Mouse (Mus musculus): ENCODE results near the gene Derl2. TPM values are rescaled to one million over a fixed set of nuclear protein-coding genes. Genes with fewer than 3 reads are reported as not detected.

Gene Derl2
- polyA plus RNA-seq, 1 experiment from 2014 or later = 51.6 TPM

DNA sequence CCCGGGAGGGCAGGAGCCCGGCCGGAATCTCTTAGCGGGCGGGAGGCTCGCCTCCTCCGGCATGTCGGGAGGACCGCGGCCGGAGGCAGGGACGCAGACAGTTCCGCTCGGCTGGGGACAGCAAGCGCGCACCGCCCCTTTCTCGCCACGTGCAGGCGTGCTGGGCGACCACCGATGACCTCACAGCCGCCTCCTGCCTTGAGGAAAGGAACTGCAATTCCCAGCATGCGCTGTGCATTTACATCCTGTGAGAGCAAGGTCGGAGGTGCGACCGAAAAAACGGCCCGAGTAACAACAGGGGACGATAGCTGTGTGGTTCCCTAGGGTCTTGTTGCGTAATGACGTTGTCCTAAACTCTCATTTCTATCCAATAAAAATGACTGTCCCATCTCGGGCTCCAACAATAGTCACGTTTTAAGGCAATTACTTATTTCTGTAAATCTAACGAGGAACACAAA, 15.3 kb downstream of the Derl2 start, which contains the start of gene Dhx33:
Dhx33 (minus strand) TSS at position 122 of the 458 bp plus-strand sequence.
- Histone ChIP-seq H3K4me2 (peak within 1 kb of the TSS; percentile 94), H3K27ac (ENCODE audit: low read depth, low read length) (peak within 1 kb of the TSS; percentile 74), H3K27me3 (replicated peaks; ENCODE audit: control insufficient read depth, insufficient read depth, low read length) (no peaks in the 10 kb centered on the region), H3K36me3 (ENCODE audit: control insufficient read depth, insufficient read depth, low read length) (peaks cover 7% of the 10 kb centered on the region), H3K9me3 (ENCODE audit: control insufficient read depth, low read length) (no peaks in the 10 kb centered on the region), H3K4me3 (ENCODE audit: low read depth, low read length) (peak within 1 kb of the TSS; percentile 91), H3K4me1 (replicated peaks; ENCODE audit: control insufficient read depth, insufficient read depth, low read length) (peaks cover 11% of the 10 kb centered on the region), H3K9ac (ENCODE audit: low read depth, low read length) (peak within 1 kb of the TSS; percentile 78)
- DNase-seq (ENCODE audit: low spot score) (peak; percentile 97), ATAC-seq (replicated peaks; ENCODE audit: low FRiP score) (peak; percentile 96)
- under 1% methylated on average over 35 of the region's 35 CpGs for WGBS

DNA sequence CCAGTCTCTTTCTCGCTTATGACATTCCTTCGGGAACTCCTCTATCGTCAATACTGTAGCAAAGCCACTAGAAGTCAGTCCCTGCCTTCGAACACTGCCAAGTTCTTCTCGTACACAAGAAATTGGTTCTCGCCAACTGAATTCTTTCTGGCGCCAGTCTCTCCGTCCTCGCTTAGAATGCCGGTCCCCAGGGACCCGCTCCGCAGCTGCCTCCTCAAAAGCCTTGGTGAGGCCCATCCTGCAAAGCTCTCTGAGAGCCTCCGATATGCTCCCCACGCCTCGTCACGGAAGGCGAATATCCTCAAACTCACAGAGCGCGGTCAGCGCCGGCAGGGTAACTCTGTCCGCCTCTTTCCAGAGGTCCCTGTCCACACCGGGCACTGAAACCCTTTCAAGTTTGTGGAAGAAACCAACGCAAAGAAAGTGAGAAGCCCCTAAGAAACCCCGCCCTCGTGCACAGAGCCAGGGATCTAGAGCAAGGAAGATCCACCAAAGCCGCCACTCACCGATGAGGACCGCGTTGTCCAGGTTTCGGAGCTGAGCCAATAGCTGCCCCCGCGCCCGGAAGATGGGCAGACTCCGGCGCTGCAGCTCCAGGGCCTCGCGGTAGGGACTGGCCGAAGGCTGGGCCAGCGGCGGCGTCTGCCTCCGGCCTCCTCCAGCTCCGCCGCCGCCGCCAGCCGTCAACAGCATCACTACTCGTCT, 15.9 kb downstream of the Derl2 start:
- Histone ChIP-seq H3K27ac (ENCODE audit: low read depth, low read length) (peak overlapping the region; percentile 74), H3K4me3 (ENCODE audit: low read depth, low read length) (peak overlapping the region; percentile 91), H3K9ac (ENCODE audit: low read depth, low read length) (peak overlapping the region; percentile 78), H3K4me2 (peak overlapping the region; percentile 94), H3K36me3 (ENCODE audit: control insufficient read depth, insufficient read depth, low read length) (peaks cover 11% of the 10 kb centered on the region), H3K4me1 (replicated peaks; ENCODE audit: control insufficient read depth, insufficient read depth, low read length) (peaks cover 11% of the 10 kb centered on the region), H3K27me3 (replicated peaks; ENCODE audit: control insufficient read depth, insufficient read depth, low read length) (no peaks in the 10 kb centered on the region), H3K9me3 (ENCODE audit: control insufficient read depth, low read length) (no peaks in the 10 kb centered on the region)
- DNase-seq (ENCODE audit: low spot score) = no peak
- ATAC-seq (replicated peaks; ENCODE audit: low FRiP score) = peak; percentile 79
- WGBS = under 1% methylated on average over 49 of the region's 49 CpGs

GRCm38 (mm10) chr11:71001167-71001566, 18.5 kb downstream of the Derl2 start:
- Histone ChIP-seq H3K27ac (ENCODE audit: low read depth, low read length) (no peak overlapping the region), H3K27me3 (replicated peaks; ENCODE audit: control insufficient read depth, insufficient read depth, low read length) (no peaks in the 10 kb centered on the region), H3K4me1 (replicated peaks; ENCODE audit: control insufficient read depth, insufficient read depth, low read length) (peaks cover 11% of the 10 kb centered on the region), H3K9ac (ENCODE audit: low read depth, low read length) (no peak overlapping the region), H3K9me3 (ENCODE audit: control insufficient read depth, low read length) (no peaks in the 10 kb centered on the region), H3K36me3 (ENCODE audit: control insufficient read depth, insufficient read depth, low read length) (peaks cover 22% of the 10 kb centered on the region), H3K4me2 (no peak overlapping the region), H3K4me3 (ENCODE audit: low read depth, low read length) (no peak overlapping the region)
- WGBS = 88% methylated on average over 4 of the region's 4 CpGs
- ATAC-seq (replicated peaks; ENCODE audit: low FRiP score) = no peak
- DNase-seq (ENCODE audit: low spot score) = no peak

GRCm38 (mm10) chr11:70982557-70983228, 36.9 kb downstream of the Derl2 start, which contains the start of gene C1qbp:
Gene C1qbp (minus strand): TSS chr11:70983026.
- Histone ChIP-seq H3K4me1 (replicated peaks; ENCODE audit: control insufficient read depth, insufficient read depth, low read length) (peaks cover 12% of the 10 kb centered on the region), H3K4me2 (peak within 1 kb of the TSS; percentile 75), H3K36me3 (ENCODE audit: control insufficient read depth, insufficient read depth, low read length) (peaks cover 54% of the 10 kb centered on the region), H3K9me3 (ENCODE audit: control insufficient read depth, low read length) (no peaks in the 10 kb centered on the region), H3K27ac (ENCODE audit: low read depth, low read length) (peak within 1 kb of the TSS; percentile 58), H3K4me3 (ENCODE audit: low read depth, low read length) (peak within 1 kb of the TSS; percentile 86), H3K27me3 (replicated peaks; ENCODE audit: control insufficient read depth, insufficient read depth, low read length) (no peaks in the 10 kb centered on the region), H3K9ac (ENCODE audit: low read depth, low read length) (peak within 1 kb of the TSS; percentile 85)
- ATAC-seq (replicated peaks; ENCODE audit: low FRiP score) (peak; percentile 91), DNase-seq (ENCODE audit: low spot score) (peak; percentile 93)
- under 1% methylated on average over 54 of the region's 64 CpGs for WGBS

DNA sequence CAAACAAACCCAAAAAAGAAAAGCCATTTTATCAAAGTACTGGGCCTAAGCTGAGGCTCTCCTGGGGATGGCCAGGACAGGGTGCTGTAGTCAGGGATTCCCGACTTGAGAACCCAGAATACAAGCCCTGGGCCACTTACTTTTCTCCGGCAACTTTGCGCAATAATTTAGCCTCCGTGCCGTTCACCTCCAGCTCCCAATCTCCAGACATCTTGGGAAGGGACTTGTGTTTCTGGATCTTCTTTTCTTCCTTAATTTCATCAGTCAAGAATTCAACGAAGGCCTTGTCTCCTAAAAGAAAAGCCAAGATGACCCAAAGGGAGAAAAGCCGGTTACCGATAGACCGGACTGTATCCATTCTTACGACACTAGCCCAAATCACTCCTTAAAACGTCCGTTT, 37.6 kb downstream of the Derl2 start:
- ATAC-seq (replicated peaks; ENCODE audit: low FRiP score) (no peak), DNase-seq (ENCODE audit: low spot score) (no peak)
- Histone ChIP-seq H3K4me1 (replicated peaks; ENCODE audit: control insufficient read depth, insufficient read depth, low read length) (peaks cover 12% of the 10 kb centered on the region), H3K36me3 (ENCODE audit: control insufficient read depth, insufficient read depth, low read length) (peaks cover 55% of the 10 kb centered on the region), H3K9ac (ENCODE audit: low read depth, low read length) (peak overlapping the region; percentile 85), H3K4me3 (ENCODE audit: low read depth, low read length) (peak overlapping the region; percentile 86), H3K9me3 (ENCODE audit: control insufficient read depth, low read length) (no peaks in the 10 kb centered on the region), H3K27ac (ENCODE audit: low read depth, low read length) (peak overlapping the region; percentile 58), H3K4me2 (peak overlapping the region; percentile 75), H3K27me3 (replicated peaks; ENCODE audit: control insufficient read depth, insufficient read depth, low read length) (no peaks in the 10 kb centered on the region)
- 6% methylated on average over 12 of the region's 12 CpGs for WGBS

GRCm38 (mm10) chr11:70980751-70981510, 38.7 kb downstream of the Derl2 start:
- Histone ChIP-seq H3K9me3 (ENCODE audit: control insufficient read depth, low read length) (no peaks in the 10 kb centered on the region), H3K4me1 (replicated peaks; ENCODE audit: control insufficient read depth, insufficient read depth, low read length) (peaks cover 12% of the 10 kb centered on the region), H3K4me2 (peak overlapping the region; percentile 75), H3K27me3 (replicated peaks; ENCODE audit: control insufficient read depth, insufficient read depth, low read length) (no peaks in the 10 kb centered on the region), H3K4me3 (ENCODE audit: low read depth, low read length) (peak overlapping the region; percentile 86), H3K27ac (ENCODE audit: low read depth, low read length) (no peak overlapping the region), H3K9ac (ENCODE audit: low read depth, low read length) (peak overlapping the region; percentile 85), H3K36me3 (ENCODE audit: control insufficient read depth, insufficient read depth, low read length) (peaks cover 50% of the 10 kb centered on the region)
- no peak for ATAC-seq (replicated peaks; ENCODE audit: low FRiP score)
- DNase-seq (ENCODE audit: low spot score) = no peak
- 81% methylated on average over 14 of the region's 14 CpGs for WGBS

GRCm38 (mm10) chr11:70980232-70980631, 39.4 kb downstream of the Derl2 start:
- Histone ChIP-seq H3K9me3 (ENCODE audit: control insufficient read depth, low read length) (no peaks in the 10 kb centered on the region), H3K4me2 (no peak overlapping the region), H3K4me3 (ENCODE audit: low read depth, low read length) (no peak overlapping the region), H3K9ac (ENCODE audit: low read depth, low read length) (peak overlapping the region; percentile 38; the same call in 1 of the 2 replicates), H3K27me3 (replicated peaks; ENCODE audit: control insufficient read depth, insufficient read depth, low read length) (no peaks in the 10 kb centered on the region), H3K27ac (ENCODE audit: low read depth, low read length) (no peak overlapping the region), H3K36me3 (ENCODE audit: control insufficient read depth, insufficient read depth, low read length) (peaks cover 46% of the 10 kb centered on the region), H3K4me1 (replicated peaks; ENCODE audit: control insufficient read depth, insufficient read depth, low read length) (peaks cover 12% of the 10 kb centered on the region)
- ATAC-seq (replicated peaks; ENCODE audit: low FRiP score) (no peak), DNase-seq (ENCODE audit: low spot score) (no peak)
- 81% methylated on average over 6 of the region's 6 CpGs for WGBS

DNA sequence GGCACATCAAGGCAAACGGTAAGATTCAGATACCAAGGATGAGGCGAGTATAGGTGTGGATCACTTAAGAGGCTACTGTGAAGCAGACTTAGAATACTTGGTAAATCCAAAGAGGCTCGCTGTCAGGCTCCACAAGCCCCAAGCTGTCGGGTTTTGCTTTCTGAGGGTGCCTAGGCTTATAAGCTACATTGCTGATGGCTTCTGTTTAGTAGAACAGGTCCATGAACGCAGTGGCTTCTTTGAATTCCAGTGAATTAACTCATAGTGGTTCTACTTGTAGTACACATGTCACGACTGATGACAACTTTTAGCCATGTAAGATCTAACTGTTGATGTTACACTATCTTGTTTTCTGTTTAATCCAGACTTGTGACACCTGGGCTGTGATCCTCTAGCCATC, 42.3 kb downstream of the Derl2 start:
- 84% methylated on average over 6 of the region's 6 CpGs for WGBS
- H3K4me2 ChIP-seq = no peak overlapping the region
- no peak overlapping the region for H3K27ac ChIP-seq (ENCODE audit: low read depth, low read length)
- H3K9ac ChIP-seq (ENCODE audit: low read depth, low read length) = no peak overlapping the region
- no peak overlapping the region for H3K4me3 ChIP-seq (ENCODE audit: low read depth, low read length)
- no peaks in the 10 kb centered on the region for H3K9me3 ChIP-seq (ENCODE audit: control insufficient read depth, low read length)
- ATAC-seq (replicated peaks; ENCODE audit: low FRiP score) = no peak
- H3K27me3 ChIP-seq (replicated peaks; ENCODE audit: control insufficient read depth, insufficient read depth, low read length) = no peaks in the 10 kb centered on the region
- peaks cover 58% of the 10 kb centered on the region for H3K36me3 ChIP-seq (ENCODE audit: control insufficient read depth, insufficient read depth, low read length)
- DNase-seq (ENCODE audit: low spot score) = no peak
- H3K4me1 ChIP-seq (replicated peaks; ENCODE audit: control insufficient read depth, insufficient read depth, low read length) = peaks cover 12% of the 10 kb centered on the region
